Mouse (Mus musculus) spleen, postnatal 0 days (tissue): Measurements from ENCODE around the gene Gm9918. TPM values are rescaled to one million over a fixed set of nuclear protein-coding genes. Genes with fewer than 3 reads are reported as not detected.

ENCODE experiments used
- polyA plus RNA-seq: library from polyadenylated mRNA; unstranded; fragments of >200 nt; fragmentation: Nextera tagmentation; extraction: Ambion mirVana; gene quantifications from 2 replicates; pipeline ENCODE4 v1.2.1, GENCODE M21; 2015

Gm9918 gene
- polyA plus RNA-seq: 0.05 TPM in 1 of 2 replicates, not detected in the other

DNA sequence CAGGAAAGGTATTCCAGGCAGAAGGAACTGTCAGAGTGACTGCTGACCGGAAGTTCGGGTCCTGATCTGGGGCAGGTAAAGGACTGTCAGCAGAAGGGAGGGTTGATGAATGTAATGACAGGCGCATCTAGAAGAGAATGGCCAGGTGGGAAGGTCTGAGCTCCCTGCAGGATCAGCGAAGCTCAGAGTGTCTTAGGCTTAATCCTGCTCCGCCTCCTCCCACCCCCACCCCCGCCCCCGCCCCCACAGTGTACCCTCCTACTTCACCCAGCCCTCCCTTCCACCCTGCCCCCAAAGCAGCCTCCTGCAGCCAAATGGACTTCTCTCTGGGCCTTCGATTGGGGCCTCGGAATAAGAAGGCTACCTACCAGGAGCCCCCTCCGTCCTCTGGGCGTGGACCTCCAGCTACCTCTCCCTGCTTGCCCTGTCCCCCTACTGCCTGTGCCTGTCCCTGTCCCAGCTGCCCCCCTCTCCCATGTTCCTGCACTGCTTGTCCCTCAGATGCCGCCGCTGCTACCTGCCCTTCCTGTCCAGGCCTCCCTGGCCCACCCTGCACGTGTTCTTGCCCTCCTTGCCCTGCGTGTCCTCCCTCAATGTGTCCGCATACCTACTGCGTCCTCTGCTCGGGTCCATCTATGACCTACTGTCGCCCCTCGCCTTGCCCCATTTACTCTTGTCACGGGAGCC lies at the start of gene Gm9918:
TSS of gene Gm9918 (plus strand) at position 290 of the 687 bp plus-strand sequence.

DNA sequence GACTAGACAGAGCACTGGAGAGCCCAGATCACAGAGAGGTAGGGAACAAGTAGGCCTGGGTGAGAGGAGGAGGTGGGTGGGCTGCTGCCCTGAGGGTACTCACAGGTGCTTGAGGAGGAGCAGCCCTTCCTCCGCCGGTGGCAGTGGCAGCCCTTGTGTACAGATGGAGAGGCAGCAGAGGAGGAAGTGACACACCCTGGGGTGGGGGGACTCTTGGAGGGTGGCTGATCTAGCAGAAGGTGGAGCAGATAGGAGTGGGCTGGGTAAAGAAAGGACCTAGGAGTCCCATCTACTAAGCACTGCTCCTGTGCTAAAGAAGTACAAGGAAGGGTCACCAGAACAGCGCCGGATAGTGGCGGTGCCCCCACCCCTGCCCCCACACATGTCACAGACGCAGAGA lies 38.6 kb upstream of the Gm9918 start, which contains the start of gene Itgb7:
TSS of gene Itgb7 (minus strand) at position 197 of the 400 bp plus-strand sequence.

DNA sequence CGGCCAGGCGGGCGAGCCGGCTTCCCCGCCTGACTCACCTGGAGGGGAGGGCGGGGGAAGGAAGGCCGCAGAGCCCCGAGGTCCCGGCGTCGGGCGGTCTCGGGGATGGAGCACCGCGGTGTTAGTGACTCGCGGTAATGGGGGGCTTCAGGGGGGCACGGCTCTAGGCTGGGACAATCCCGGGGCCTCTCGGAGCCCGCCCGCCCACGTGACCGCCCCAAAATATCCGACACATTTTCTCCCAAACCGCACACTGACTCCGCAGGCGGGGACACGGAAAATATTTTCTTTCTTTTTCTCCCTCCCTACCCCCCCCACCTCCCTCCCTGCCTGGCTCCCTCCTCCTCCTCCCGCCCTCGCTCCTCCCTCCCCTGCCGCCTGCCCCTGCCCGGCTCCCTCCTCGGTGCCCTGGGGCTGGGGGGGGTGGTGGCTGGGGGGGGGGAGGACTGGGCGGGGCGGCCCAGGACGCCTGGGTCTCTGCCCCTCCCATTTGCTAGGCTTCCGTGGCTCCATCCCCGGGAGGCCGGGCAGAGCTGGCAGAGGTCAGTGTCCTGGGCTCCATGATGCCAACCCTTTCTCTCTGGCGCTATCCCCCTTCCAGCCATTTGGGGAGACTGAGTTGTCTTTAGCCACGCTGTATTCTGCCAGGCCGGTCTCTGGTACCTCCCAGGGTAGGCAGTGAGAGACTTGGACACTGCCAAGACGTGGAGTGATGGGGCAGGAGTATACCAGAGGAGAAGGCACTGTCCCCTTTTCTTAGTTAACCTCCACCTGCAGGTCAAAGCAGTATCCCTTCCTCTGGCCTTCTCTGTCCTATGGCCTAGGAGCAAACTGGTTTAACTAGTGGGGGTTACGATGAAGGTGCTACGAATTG lies 12.9 kb upstream of the Gm9918 start, which contains the start of gene Rarg:
TSS of gene Rarg (minus strand) at position 316 of the 874 bp plus-strand sequence.

DNA sequence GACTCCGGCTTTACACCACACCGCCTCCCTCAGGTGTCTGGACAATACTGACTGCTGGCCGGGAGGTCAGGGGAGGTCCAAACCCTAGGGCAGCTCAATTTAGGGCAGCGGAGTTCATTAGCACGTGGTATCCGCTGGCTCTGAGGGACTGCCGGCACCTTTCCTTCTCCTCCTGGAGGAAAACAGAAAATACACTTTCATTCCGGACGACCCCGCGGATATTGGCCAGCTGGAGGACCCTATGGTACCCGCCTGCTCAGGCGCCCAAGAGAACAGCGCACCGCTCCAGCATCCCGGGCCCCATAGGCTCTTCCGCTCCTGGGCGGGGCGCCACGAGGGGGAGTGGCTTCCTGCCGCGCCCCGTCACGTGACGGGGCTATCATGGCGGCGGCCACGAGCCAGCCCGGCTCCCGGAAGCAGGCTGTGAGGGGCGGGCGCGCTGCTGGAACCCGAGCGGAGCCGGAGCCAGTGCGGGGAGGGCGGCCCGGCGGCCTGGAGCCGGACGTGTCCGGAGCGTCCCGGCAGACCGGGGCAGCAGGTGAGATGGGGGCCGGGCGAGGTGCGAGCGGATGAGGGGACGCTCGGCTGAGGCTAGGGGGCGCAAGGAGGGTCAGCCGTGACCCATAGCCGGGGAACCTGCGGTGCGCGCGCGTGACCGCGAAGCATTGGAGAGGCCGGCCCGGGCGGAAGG lies 8.9 kb downstream of the Gm9918 start, which contains the start of gene Mfsd5:
TSS of gene Mfsd5 (plus strand) at position 363 of the 691 bp plus-strand sequence.

DNA sequence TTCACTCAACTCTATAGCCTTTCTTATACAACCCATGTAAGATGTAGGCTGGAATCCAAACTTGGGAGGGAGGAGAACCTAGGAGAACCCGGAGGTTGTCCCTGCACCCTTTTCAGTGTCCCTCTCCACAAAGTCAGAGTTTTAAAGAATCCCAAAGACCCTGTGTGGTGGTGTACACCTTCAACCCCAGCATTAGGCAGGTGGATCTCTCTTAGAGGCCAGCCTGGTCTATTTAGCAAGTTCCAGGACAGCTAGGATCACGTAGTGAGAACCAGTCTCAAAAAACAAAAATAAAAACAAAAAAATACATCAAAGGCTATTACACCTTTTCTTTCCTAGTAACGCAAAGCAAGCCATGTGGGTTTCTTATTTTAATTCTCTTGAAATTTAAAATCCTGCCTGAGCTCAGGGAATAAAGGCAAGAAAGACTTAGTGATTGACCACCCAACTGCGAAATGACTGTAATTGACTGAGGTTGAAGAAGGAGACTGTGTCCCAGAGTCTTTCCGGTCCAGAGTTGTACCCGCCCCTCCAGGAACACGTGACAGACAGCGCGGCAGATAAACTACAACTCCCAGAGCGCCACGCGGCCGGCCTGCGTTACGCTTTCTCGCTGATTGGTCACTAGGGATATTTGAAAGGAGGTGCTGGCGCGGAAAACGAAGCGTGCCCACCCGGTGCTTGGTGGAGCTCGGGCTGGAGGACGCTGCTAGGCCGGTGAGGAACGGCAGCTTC lies 25.4 kb downstream of the Gm9918 start, which contains the start of gene Espl1:
TSS of gene Espl1 (plus strand) at position 634 of the 735 bp plus-strand sequence.

Other genes starting within 250 kb of the Gm9918 start
- 6.5 and 7.8 TPM in 2 replicates for gene Krt18, start 242.4 kb upstream of the Gm9918 start, polyA plus RNA-seq
- gene Eif4b, start 196.8 kb upstream of the Gm9918 start, polyA plus RNA-seq: 65.4 and 69.7 TPM in 2 replicates
- 12.3 and 17.0 TPM in 2 replicates for gene Tns2, start 170.2 kb upstream of the Gm9918 start, polyA plus RNA-seq
- gene Spryd3, start 134.3 kb upstream of the Gm9918 start, polyA plus RNA-seq: 12.9 and 13.5 TPM in 2 replicates
- 38.6 and 49.8 TPM in 2 replicates for gene Igfbp6, start 126.2 kb upstream of the Gm9918 start, polyA plus RNA-seq
- gene Soat2, start 120.0 kb upstream of the Gm9918 start, polyA plus RNA-seq: 3.5 and 3.6 TPM in 2 replicates
- gene Zfp740, start 67.3 kb upstream of the Gm9918 start, polyA plus RNA-seq: 22.1 and 24.1 TPM in 2 replicates
- gene Csad, start 65.8 kb upstream of the Gm9918 start, polyA plus RNA-seq: 19.8 and 23.5 TPM in 2 replicates
- gene Itgb7, start 38.6 kb upstream of the Gm9918 start, polyA plus RNA-seq: 26.2 and 29.5 TPM in 2 replicates
- 6.2 and 8.1 TPM in 2 replicates for gene Rarg, start 13.0 kb upstream of the Gm9918 start, polyA plus RNA-seq
- 33.1 and 39.4 TPM in 2 replicates for gene Mfsd5, start 8.9 kb downstream of the Gm9918 start, polyA plus RNA-seq
- gene Espl1, start 25.7 kb downstream of the Gm9918 start, polyA plus RNA-seq: 21.9 and 25.0 TPM in 2 replicates
- gene Pfdn5, start 55.6 kb downstream of the Gm9918 start, polyA plus RNA-seq: 257 and 291 TPM in 2 replicates
- 53.5 and 57.2 TPM in 2 replicates for gene Myg1, start 61.1 kb downstream of the Gm9918 start, polyA plus RNA-seq
- 43.7 and 44.0 TPM in 2 replicates for gene Aaas, start 80.2 kb downstream of the Gm9918 start, polyA plus RNA-seq
- gene Sp7, start 96.6 kb downstream of the Gm9918 start, polyA plus RNA-seq: not detected in 2 replicates
- 7.2 and 8.2 TPM in 2 replicates for gene Sp1, start 135.6 kb downstream of the Gm9918 start, polyA plus RNA-seq
- 0.52 and 1.0 TPM in 2 replicates for gene Amhr2, start 174.8 kb downstream of the Gm9918 start, polyA plus RNA-seq
- 179 and 189 TPM in 2 replicates for gene Prr13, start 188.5 kb downstream of the Gm9918 start, polyA plus RNA-seq
- gene Pcbp2, start 200.0 kb downstream of the Gm9918 start, polyA plus RNA-seq: 129 and 138 TPM in 2 replicates
- gene Gm10337, start 233.2 kb downstream of the Gm9918 start, polyA plus RNA-seq: not detected in 2 replicates
- 2.1 and 2.6 TPM in 2 replicates for gene Map3k12, start 246.5 kb downstream of the Gm9918 start, polyA plus RNA-seq
- 34.0 and 36.9 TPM in 2 replicates for gene Tarbp2, start 247.6 kb downstream of the Gm9918 start, polyA plus RNA-seq